Mouse (Mus musculus): ENCODE data around the gene Tmem214. TPM values are rescaled to one million over a fixed set of nuclear protein-coding genes. Genes with fewer than 3 reads are reported as not detected.
A peak's percentile ranks its signal among the peaks of the same experiment; 100 is the strongest.

The Tmem214 gene
- polyA plus RNA-seq, 1 experiment, result 0.90 TPM

DNA sequence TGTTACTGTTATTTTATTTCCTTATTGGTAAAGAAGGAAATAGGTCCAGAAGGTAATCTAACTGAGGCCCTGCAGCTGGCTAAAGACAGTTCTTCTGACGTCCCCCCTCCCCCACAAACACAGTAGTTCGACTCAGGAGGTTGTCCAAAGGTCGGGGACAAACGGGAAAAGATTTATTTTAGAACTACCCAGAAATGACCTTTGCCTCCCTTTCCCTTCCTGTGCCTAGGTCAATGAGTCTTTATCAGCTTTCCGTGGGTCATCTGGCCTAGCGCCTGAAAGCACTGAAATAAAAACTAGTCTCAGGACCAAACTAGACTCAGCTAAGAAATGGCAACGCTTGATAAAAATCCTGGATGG, 41.5 kb downstream of the Tmem214 start:
- Histone ChIP-seq H3K27me3 (ENCODE audit: control insufficient read depth) (no peaks in the 10 kb centered on the region), H3K4me1 (ENCODE audit: control insufficient read depth) (peaks cover 61% of the 10 kb centered on the region), H3K4me3 (replicated peaks) (no peak overlapping the region), H3K36me3 (ENCODE audit: control insufficient read depth) (peaks cover 20% of the 10 kb centered on the region), H3K9me3 (ENCODE audit: control insufficient read depth, low read length) (no peaks in the 10 kb centered on the region)
- TF ChIP-seq GATA1 (IDR thresholded peaks at IDR 0.05; ENCODE audit: low read length) (no peak), TAL1 (IDR thresholded peaks at IDR 0.05; ENCODE audit: low read length) (no peak)

DNA sequence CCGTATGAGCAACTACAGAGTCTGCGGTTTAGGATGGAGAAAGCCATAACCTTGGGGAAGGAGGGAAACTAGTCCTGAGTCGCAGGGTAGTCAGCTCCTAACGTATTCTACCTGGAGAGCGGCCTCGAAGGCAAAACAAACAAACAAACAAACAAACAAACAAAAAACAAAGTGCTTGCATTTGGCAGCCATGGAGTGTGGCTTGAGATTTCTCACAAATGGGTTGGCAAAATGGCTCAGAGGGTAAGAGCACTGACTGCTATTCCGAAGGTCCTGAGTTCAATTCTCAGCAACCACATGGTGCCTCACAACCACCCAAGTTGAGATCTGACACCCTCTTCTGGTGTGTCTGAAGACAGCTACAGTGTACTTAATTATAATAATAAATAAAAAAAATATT, 42.1 kb downstream of the Tmem214 start:
- Histone ChIP-seq H3K9me3 (ENCODE audit: control insufficient read depth, low read length) (no peaks in the 10 kb centered on the region), H3K4me1 (ENCODE audit: control insufficient read depth) (peaks cover 62% of the 10 kb centered on the region), H3K27me3 (ENCODE audit: control insufficient read depth) (no peaks in the 10 kb centered on the region), H3K36me3 (ENCODE audit: control insufficient read depth) (peaks cover 14% of the 10 kb centered on the region), H3K4me3 (replicated peaks) (no peak overlapping the region)
- TF ChIP-seq TAL1 (IDR thresholded peaks at IDR 0.05; ENCODE audit: low read length), result no peak
- no peak for TF ChIP-seq GATA1 (IDR thresholded peaks at IDR 0.05; ENCODE audit: low read length)

DNA sequence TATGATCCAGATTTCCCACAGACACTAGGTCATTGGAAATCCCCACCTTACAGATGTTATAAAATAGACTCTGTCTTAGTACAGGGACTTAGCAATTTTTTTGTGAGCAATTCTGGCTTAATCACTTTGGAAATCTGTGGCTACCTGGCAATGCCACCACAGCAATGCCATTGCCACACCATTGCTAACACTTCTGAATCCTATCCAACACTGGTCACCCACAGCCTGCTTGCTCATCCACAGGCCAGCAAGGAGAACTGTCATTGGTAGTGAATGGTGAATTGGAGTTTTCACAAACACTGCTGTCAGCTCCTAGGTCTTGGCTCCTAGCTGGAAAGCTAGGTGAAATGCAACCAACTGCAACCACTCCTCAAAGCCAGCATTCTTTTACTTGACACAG, 42.7 kb downstream of the Tmem214 start:
- H3K9me3 ChIP-seq (ENCODE audit: control insufficient read depth, low read length), result no peaks in the 10 kb centered on the region
- no peak for TF ChIP-seq TAL1 (IDR thresholded peaks at IDR 0.05; ENCODE audit: low read length)
- H3K4me3 ChIP-seq (replicated peaks), result no peak overlapping the region
- H3K27me3 ChIP-seq (ENCODE audit: control insufficient read depth), result no peaks in the 10 kb centered on the region
- peaks cover 8% of the 10 kb centered on the region for H3K36me3 ChIP-seq (ENCODE audit: control insufficient read depth)
- H3K4me1 ChIP-seq (ENCODE audit: control insufficient read depth), result peaks cover 63% of the 10 kb centered on the region

DNA sequence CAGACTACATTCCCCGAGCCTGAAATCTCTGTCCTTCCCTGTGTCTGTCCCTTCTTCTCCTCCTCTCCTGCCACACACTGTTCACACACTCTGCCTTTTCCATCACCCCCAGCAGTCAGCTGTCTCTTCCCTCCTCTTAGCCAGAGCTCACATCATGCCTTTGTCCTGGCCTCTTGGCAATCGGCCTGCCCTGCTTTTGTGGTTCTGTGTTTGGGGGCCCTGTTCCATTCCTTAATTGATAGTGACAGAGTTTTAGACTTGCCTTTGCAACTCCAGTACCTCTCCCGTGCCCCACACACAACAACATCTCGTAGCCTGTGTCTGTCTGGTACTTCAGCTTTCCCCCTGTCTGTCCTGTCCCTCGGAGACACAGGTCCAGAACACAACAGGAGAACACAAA, 44.3 kb downstream of the Tmem214 start:
- H3K36me3 ChIP-seq (ENCODE audit: control insufficient read depth), result peaks cover under 1% of the 10 kb centered on the region; the same call in 1 of the 2 replicates
- no peak for TF ChIP-seq GATA1 (IDR thresholded peaks at IDR 0.05; ENCODE audit: low read length)
- no peak for TF ChIP-seq TAL1 (IDR thresholded peaks at IDR 0.05; ENCODE audit: low read length)
- peaks cover 67% of the 10 kb centered on the region for H3K4me1 ChIP-seq (ENCODE audit: control insufficient read depth)
- no peak overlapping the region for H3K4me3 ChIP-seq (replicated peaks)
- no peaks in the 10 kb centered on the region for H3K9me3 ChIP-seq (ENCODE audit: control insufficient read depth, low read length)
- H3K27me3 ChIP-seq (ENCODE audit: control insufficient read depth), result no peaks in the 10 kb centered on the region

DNA sequence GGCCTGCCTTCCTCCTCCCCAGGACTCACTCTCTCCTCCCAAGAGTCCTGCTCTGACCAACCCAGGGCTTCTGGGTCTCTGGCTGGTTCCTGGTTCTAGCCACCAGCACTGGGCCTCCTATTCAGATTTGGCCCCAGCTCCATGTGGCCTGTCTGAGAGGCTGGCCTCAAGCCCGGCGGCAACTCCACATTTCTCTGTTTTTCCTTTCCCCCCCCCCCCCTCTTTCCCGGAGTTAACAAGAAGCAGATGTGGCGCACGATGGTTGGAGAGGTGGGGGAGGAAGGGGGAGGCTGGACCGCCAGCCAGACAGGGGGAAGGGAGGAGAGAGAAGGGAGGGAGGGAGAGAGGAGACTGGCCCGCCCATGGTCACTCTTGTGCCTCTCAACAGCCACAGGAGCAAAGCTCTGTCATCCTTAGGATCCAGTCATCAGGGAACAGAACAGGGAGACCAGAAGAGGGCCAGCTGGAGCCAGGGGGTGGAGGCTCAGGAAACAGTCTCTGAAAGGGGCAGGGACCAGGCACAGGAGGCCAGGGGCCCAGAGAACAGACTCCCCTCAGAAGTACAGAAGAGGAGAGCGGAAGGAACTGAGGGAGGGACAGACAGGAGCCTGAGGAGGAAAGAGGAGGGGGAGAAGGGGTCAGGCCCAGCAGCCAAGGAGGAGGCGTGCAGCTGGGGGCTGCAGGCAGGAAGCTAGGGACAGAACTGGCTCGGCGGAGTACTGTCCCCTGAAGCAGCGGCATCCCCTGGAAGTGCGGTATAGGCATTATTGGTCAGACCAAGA, 45.4 kb downstream of the Tmem214 start, which contains the start of gene Emilin1:
TSS of gene Emilin1 (plus strand) at position 343 of the 782 bp plus-strand sequence.
- peaks cover 10% of the 10 kb centered on the region for H3K36me3 ChIP-seq (ENCODE audit: control insufficient read depth)
- H3K27me3 ChIP-seq (ENCODE audit: control insufficient read depth), result no peaks in the 10 kb centered on the region
- TF ChIP-seq GATA1 (IDR thresholded peaks at IDR 0.05; ENCODE audit: low read length), result no peak
- peak within 1 kb of the TSS; percentile 45 for H3K4me3 ChIP-seq (replicated peaks)
- no peaks in the 10 kb centered on the region for H3K9me3 ChIP-seq (ENCODE audit: control insufficient read depth, low read length)
- peaks cover 64% of the 10 kb centered on the region for H3K4me1 ChIP-seq (ENCODE audit: control insufficient read depth)

DNA sequence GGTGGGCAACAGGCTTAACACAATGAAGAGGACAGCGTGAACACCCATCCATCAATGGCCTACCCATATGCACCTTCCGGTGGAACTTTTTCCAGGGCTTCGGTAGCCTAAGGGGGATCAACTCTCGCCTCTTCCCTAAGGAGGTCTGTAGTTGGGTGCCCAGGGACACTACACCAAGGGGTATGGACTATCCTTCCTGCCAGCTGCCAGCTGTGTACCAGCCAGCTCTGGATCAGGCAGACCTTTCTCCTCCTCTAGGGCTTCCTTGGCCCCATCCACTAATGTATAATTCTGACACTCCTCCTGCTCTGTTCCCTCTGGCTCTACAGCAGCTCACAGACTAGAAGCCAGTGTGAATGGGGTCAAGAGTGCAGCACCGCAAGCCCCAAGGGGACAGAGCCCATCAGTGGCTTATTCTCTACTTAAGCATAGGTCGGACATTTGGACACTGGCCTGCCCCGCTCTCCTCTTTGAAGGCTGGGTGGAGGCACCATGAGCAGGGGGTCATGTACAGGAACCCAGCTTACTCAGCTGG, 46.4 kb downstream of the Tmem214 start:
- H3K4me3 ChIP-seq (replicated peaks), result peak overlapping the region; percentile 45
- TF ChIP-seq TAL1 (IDR thresholded peaks at IDR 0.05; ENCODE audit: low read length) (no peak), GATA1 (IDR thresholded peaks at IDR 0.05; ENCODE audit: low read length) (no peak)
- no peaks in the 10 kb centered on the region for H3K27me3 ChIP-seq (ENCODE audit: control insufficient read depth)
- H3K9me3 ChIP-seq (ENCODE audit: control insufficient read depth, low read length), result no peaks in the 10 kb centered on the region
- peaks cover 59% of the 10 kb centered on the region for H3K4me1 ChIP-seq (ENCODE audit: control insufficient read depth)
- H3K36me3 ChIP-seq (ENCODE audit: control insufficient read depth), result peaks cover 19% of the 10 kb centered on the region

DNA sequence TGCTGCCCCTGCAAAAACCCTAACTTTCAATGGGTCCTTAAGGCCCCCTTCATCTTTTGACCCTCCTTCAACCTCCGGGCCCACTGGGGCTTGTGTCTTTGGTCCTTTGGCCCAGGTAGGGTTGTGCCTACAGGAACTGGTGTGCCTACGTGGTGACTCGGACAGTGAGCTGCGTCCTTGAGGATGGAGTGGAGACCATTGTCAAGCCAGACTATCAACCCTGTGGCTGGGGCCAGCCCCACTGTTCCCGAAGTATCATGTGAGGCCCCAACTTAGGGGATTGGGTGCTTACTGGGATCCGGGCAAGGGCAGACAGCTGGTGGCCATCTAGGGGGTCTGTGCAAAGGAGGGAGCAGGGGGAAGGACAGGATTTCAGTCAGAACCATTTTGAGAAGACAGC, 47.0 kb downstream of the Tmem214 start:
- Histone ChIP-seq H3K4me1 (ENCODE audit: control insufficient read depth) (peaks cover 58% of the 10 kb centered on the region), H3K36me3 (ENCODE audit: control insufficient read depth) (peaks cover 22% of the 10 kb centered on the region), H3K4me3 (replicated peaks) (peak overlapping the region; percentile 45), H3K9me3 (ENCODE audit: control insufficient read depth, low read length) (no peaks in the 10 kb centered on the region), H3K27me3 (ENCODE audit: control insufficient read depth) (no peaks in the 10 kb centered on the region)
- TF ChIP-seq TAL1 (IDR thresholded peaks at IDR 0.05; ENCODE audit: low read length), result no peak
- TF ChIP-seq GATA1 (IDR thresholded peaks at IDR 0.05; ENCODE audit: low read length), result no peak

DNA sequence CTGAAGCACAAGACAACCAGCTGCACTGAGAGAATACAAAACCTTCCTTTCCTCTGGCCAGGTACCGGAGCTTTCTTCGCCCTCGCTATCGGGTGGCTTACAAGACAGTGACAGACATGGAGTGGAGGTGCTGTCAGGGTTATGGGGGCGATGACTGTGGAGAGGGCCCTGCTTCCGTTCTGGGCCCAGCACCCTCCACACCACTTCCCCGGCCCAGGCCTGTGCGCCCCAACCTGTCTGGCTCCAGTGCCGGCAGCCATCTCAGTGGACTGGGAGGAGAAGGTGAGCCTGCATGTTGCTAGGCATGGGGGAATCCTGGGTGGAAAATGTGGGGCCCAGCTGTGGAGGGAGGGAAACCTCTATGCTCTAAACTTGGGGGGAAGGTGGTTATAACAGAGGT, 47.6 kb downstream of the Tmem214 start:
- peak overlapping the region; percentile 34 for H3K4me3 ChIP-seq (replicated peaks)
- no peak for TF ChIP-seq TAL1 (IDR thresholded peaks at IDR 0.05; ENCODE audit: low read length)
- no peak for TF ChIP-seq GATA1 (IDR thresholded peaks at IDR 0.05; ENCODE audit: low read length)
- peaks cover 27% of the 10 kb centered on the region for H3K36me3 ChIP-seq (ENCODE audit: control insufficient read depth)
- peaks cover 61% of the 10 kb centered on the region for H3K4me1 ChIP-seq (ENCODE audit: control insufficient read depth)
- no peaks in the 10 kb centered on the region for H3K9me3 ChIP-seq (ENCODE audit: control insufficient read depth, low read length)
- H3K27me3 ChIP-seq (ENCODE audit: control insufficient read depth), result no peaks in the 10 kb centered on the region

DNA sequence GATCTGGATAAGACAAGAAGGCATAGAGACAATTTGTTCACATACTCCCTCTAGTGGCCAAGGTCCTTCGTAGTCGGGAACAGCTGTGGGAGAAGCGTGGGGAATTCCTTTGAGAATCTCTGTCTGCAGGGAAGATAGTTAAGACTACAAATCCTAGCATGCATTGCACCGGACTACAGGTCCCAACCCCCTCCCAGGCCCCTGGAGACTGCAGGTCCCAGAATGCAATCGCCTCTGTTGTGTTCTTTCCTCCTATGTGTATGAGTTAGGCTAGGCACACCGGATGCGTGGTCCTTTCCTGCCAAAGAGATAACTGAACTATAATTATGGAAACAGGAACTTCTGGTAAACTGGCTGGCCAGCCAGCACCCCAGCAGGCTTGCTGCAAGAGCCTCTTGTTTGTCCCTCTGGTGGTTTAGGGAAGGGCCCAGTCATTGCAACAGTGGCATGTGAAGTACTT, 48.2 kb downstream of the Tmem214 start:
- TF ChIP-seq TAL1 (IDR thresholded peaks at IDR 0.05; ENCODE audit: low read length) (no peak), GATA1 (IDR thresholded peaks at IDR 0.05; ENCODE audit: low read length) (no peak)
- peaks cover 27% of the 10 kb centered on the region for H3K36me3 ChIP-seq (ENCODE audit: control insufficient read depth)
- H3K27me3 ChIP-seq (ENCODE audit: control insufficient read depth), result no peaks in the 10 kb centered on the region
- H3K9me3 ChIP-seq (ENCODE audit: control insufficient read depth, low read length), result no peaks in the 10 kb centered on the region
- no peak overlapping the region for H3K4me3 ChIP-seq (replicated peaks)
- peaks cover 67% of the 10 kb centered on the region for H3K4me1 ChIP-seq (ENCODE audit: control insufficient read depth)

All from erythroblast, embryonic 14.5 days (primary cell).